Mouse (Mus musculus): ENCODE measurements around the gene Ccr10. TPM values are rescaled to one million over a fixed set of nuclear protein-coding genes. Genes with fewer than 3 reads are reported as not detected.
"Not testable (repeated sequence)": the region's sequence is repeated elsewhere in the genome, so short reads cannot be mapped to it uniquely, and the experiment has no call there.

Gene Ccr10
- polyA plus RNA-seq, 1 experiment from 2014 or later = not detected

- H3K27ac ChIP-seq = no peak overlapping the region
- H3K27me3 ChIP-seq (ENCODE audit: poor library complexity, severe bottlenecking) = no peaks in the 10 kb centered on the region
- H3K36me3 ChIP-seq (replicated peaks) = no peaks in the 10 kb centered on the region
- 83% methylated on average over 12 of the region's 12 CpGs for WGBS
- H3K4me1 ChIP-seq = peaks cover 7% of the 10 kb centered on the region
- no peak for DNase-seq (ENCODE audit: extremely low spot score, low spot score)
- no peaks in the 10 kb centered on the region for H3K9me3 ChIP-seq
- H3K4me3 ChIP-seq = no peak overlapping the region
Observed at GRCm38 (mm10) chr11:101133037-101133436, 42.2 kb downstream of the Ccr10 start.

GRCm38 (mm10) chr11:101131701-101132100 is 43.5 kb downstream of the Ccr10 start:
- Histone ChIP-seq H3K36me3 (replicated peaks) (peaks cover 10% of the 10 kb centered on the region), H3K4me3 (no peak overlapping the region), H3K9me3 (peaks cover 7% of the 10 kb centered on the region; the same call in 1 of the 2 replicates), H3K27ac (no peak overlapping the region), H3K4me1 (peaks cover 7% of the 10 kb centered on the region), H3K27me3 (ENCODE audit: poor library complexity, severe bottlenecking) (no peaks in the 10 kb centered on the region)
- no peak for DNase-seq (ENCODE audit: extremely low spot score, low spot score)
- WGBS = 89% methylated on average over 6 of the region's 6 CpGs

- Histone ChIP-seq H3K9me3 (peaks cover 12% of the 10 kb centered on the region; the same call in 1 of the 2 replicates), H3K4me1 (peaks cover 7% of the 10 kb centered on the region), H3K36me3 (replicated peaks) (peaks cover 15% of the 10 kb centered on the region), H3K27ac (no peak overlapping the region), H3K4me3 (no peak overlapping the region), H3K27me3 (ENCODE audit: poor library complexity, severe bottlenecking) (no peaks in the 10 kb centered on the region)
- no peak for DNase-seq (ENCODE audit: extremely low spot score, low spot score)
- 82% methylated on average over 2 of the region's 2 CpGs for WGBS
Observed at GRCm38 (mm10) chr11:101131187-101131586, 44.1 kb downstream of the Ccr10 start.

- H3K4me3 ChIP-seq = no peak overlapping the region
- WGBS = 59% methylated on average over 18 of the region's 18 CpGs
- peaks cover 13% of the 10 kb centered on the region; the same call in 1 of the 2 replicates for H3K9me3 ChIP-seq
- H3K4me1 ChIP-seq = peaks cover 7% of the 10 kb centered on the region
- peaks cover 25% of the 10 kb centered on the region for H3K36me3 ChIP-seq (replicated peaks)
- no peaks in the 10 kb centered on the region for H3K27me3 ChIP-seq (ENCODE audit: poor library complexity, severe bottlenecking)
- no peak for DNase-seq (ENCODE audit: extremely low spot score, low spot score)
- H3K27ac ChIP-seq = no peak overlapping the region
Observed at GRCm38 (mm10) chr11:101130056-101130756, 45.0 kb downstream of the Ccr10 start.

GRCm38 (mm10) chr11:101128996-101129577 is 46.2 kb downstream of the Ccr10 start:
- WGBS = 90% methylated on average over 11 of the region's 11 CpGs
- H3K36me3 ChIP-seq (replicated peaks) = peaks cover 35% of the 10 kb centered on the region

GRCm38 (mm10) chr11:101127075-101127474 is 48.2 kb downstream of the Ccr10 start:
- Histone ChIP-seq H3K36me3 (replicated peaks) (peaks cover 56% of the 10 kb centered on the region), H3K4me1 (peaks cover 7% of the 10 kb centered on the region), H3K27ac (no peak overlapping the region), H3K4me3 (no peak overlapping the region), H3K9me3 (peaks cover 13% of the 10 kb centered on the region; the same call in 1 of the 2 replicates), H3K27me3 (ENCODE audit: poor library complexity, severe bottlenecking) (no peaks in the 10 kb centered on the region)
- DNase-seq (ENCODE audit: extremely low spot score, low spot score) = no peak
- WGBS = 85% methylated on average over 1 of the region's 1 CpGs

More at GRCm38 (mm10) chr11:101128996-101129577, 46.2 kb downstream of the Ccr10 start:
- no peak for DNase-seq (ENCODE audit: extremely low spot score, low spot score)
- Histone ChIP-seq H3K4me1 (peaks cover 7% of the 10 kb centered on the region), H3K27me3 (ENCODE audit: poor library complexity, severe bottlenecking) (no peaks in the 10 kb centered on the region), H3K27ac (no peak overlapping the region), H3K4me3 (no peak overlapping the region), H3K9me3 (peaks cover 13% of the 10 kb centered on the region; the same call in 1 of the 2 replicates)

GRCm38 (mm10) chr11:101125008-101125407 is 50.2 kb downstream of the Ccr10 start:
- peaks cover 20% of the 10 kb centered on the region for H3K4me1 ChIP-seq
- H3K9me3 ChIP-seq = peaks cover 13% of the 10 kb centered on the region; the same call in 1 of the 2 replicates
- H3K36me3 ChIP-seq (replicated peaks) = peaks cover 65% of the 10 kb centered on the region
- DNase-seq (ENCODE audit: extremely low spot score, low spot score); H3K27ac ChIP-seq; H3K27me3 ChIP-seq (ENCODE audit: poor library complexity, severe bottlenecking); H3K4me3 ChIP-seq: not testable (repeated sequence)
- WGBS = 99% methylated on average over 9 of the region's 9 CpGs

- not testable (repeated sequence) for H3K27ac ChIP-seq; H3K4me3 ChIP-seq; H3K27me3 ChIP-seq (ENCODE audit: poor library complexity, severe bottlenecking); DNase-seq (ENCODE audit: extremely low spot score, low spot score)
- Histone ChIP-seq H3K36me3 (replicated peaks) (peaks cover 65% of the 10 kb centered on the region), H3K4me1 (peaks cover 19% of the 10 kb centered on the region), H3K9me3 (peaks cover 13% of the 10 kb centered on the region; the same call in 1 of the 2 replicates)
- WGBS = 97% methylated on average over 8 of the region's 8 CpGs
Observed at GRCm38 (mm10) chr11:101124494-101124893, 50.7 kb downstream of the Ccr10 start.

Small RNA genes lying within 50 kb of the gene (microRNA-seq; reads per million reads assigned to microRNA genes)
- not detected for gene Gm27626

Other genes with a start within 250 kb of the Ccr10 start
- 15.0 and 15.6 TPM in 2 replicates for gene Stat3, start 235.9 kb downstream of the Ccr10 start, polyA plus RNA-seq (2016; fragmentation: Nextera tagmentation; extraction: Ambion mirVana)
- gene Cavin1, start 204.6 kb downstream of the Ccr10 start, polyA plus RNA-seq (2016; fragmentation: Nextera tagmentation; extraction: Ambion mirVana) = 16.1 and 16.6 TPM in 2 replicates
- gene Atp6v0a1, start 166.0 kb downstream of the Ccr10 start, polyA plus RNA-seq (2016; fragmentation: Nextera tagmentation; extraction: Ambion mirVana) = 34.5 and 36.9 TPM in 2 replicates
- gene Naglu, start 105.4 kb downstream of the Ccr10 start, polyA plus RNA-seq (2016; fragmentation: Nextera tagmentation; extraction: Ambion mirVana) = 8.2 and 9.3 TPM in 2 replicates
- gene Hsd17b1, start 97.0 kb downstream of the Ccr10 start, polyA plus RNA-seq (2016; fragmentation: Nextera tagmentation; extraction: Ambion mirVana) = 0.10 and 0.11 TPM in 2 replicates
- 51.4 and 53.3 TPM in 2 replicates for gene Coasy, start 92.9 kb downstream of the Ccr10 start, polyA plus RNA-seq (2016; fragmentation: Nextera tagmentation; extraction: Ambion mirVana)
- 37.3 and 41.1 TPM in 2 replicates for gene Mlx, start 88.2 kb downstream of the Ccr10 start, polyA plus RNA-seq (2016; fragmentation: Nextera tagmentation; extraction: Ambion mirVana)
- gene Psmc3ip, start 80.0 kb downstream of the Ccr10 start, polyA plus RNA-seq (2016; fragmentation: Nextera tagmentation; extraction: Ambion mirVana) = 78.1 and 96.4 TPM in 2 replicates
- gene Retreg3, start 55.5 kb downstream of the Ccr10 start, polyA plus RNA-seq (2016; fragmentation: Nextera tagmentation; extraction: Ambion mirVana) = 14.6 and 15.5 TPM in 2 replicates
- 143 and 145 TPM in 2 replicates for gene Tubg1, start 55.5 kb downstream of the Ccr10 start, polyA plus RNA-seq (2016; fragmentation: Nextera tagmentation; extraction: Ambion mirVana)
- gene Tubg2, start 19.5 kb downstream of the Ccr10 start, polyA plus RNA-seq (2016; fragmentation: Nextera tagmentation; extraction: Ambion mirVana) = 2.3 and 2.7 TPM in 2 replicates
- gene Cntnap1, start 4.9 kb downstream of the Ccr10 start, polyA plus RNA-seq (2016; fragmentation: Nextera tagmentation; extraction: Ambion mirVana) = 0.12 and 0.16 TPM in 2 replicates
- gene Plekhh3, start 4.1 kb downstream of the Ccr10 start, polyA plus RNA-seq (2016; fragmentation: Nextera tagmentation; extraction: Ambion mirVana) = 3.5 and 4.8 TPM in 2 replicates
- gene Ezh1, start 51.0 kb upstream of the Ccr10 start, polyA plus RNA-seq (2016; fragmentation: Nextera tagmentation; extraction: Ambion mirVana) = 9.9 and 10.2 TPM in 2 replicates
- 54.8 and 57.3 TPM in 2 replicates for gene Ramp2, start 70.6 kb upstream of the Ccr10 start, polyA plus RNA-seq (2016; fragmentation: Nextera tagmentation; extraction: Ambion mirVana)
- 128 and 129 TPM in 2 replicates for gene Vps25, start 78.3 kb upstream of the Ccr10 start, polyA plus RNA-seq (2016; fragmentation: Nextera tagmentation; extraction: Ambion mirVana)
- 5.4 and 6.4 TPM in 2 replicates for gene Wnk4, start 85.1 kb upstream of the Ccr10 start, polyA plus RNA-seq (2016; fragmentation: Nextera tagmentation; extraction: Ambion mirVana)
- 0.77 and 1.0 TPM in 2 replicates for gene Cntd1, start 103.6 kb upstream of the Ccr10 start, polyA plus RNA-seq (2016; fragmentation: Nextera tagmentation; extraction: Ambion mirVana)
- gene Coa3, start 103.7 kb upstream of the Ccr10 start, polyA plus RNA-seq (2016; fragmentation: Nextera tagmentation; extraction: Ambion mirVana) = 186 and 194 TPM in 2 replicates
- 144 and 154 TPM in 2 replicates for gene Becn1, start 126.8 kb upstream of the Ccr10 start, polyA plus RNA-seq (2016; fragmentation: Nextera tagmentation; extraction: Ambion mirVana)
- gene Psme3, start 140.8 kb upstream of the Ccr10 start, polyA plus RNA-seq (2016; fragmentation: Nextera tagmentation; extraction: Ambion mirVana) = 207 and 217 TPM in 2 replicates
- gene Aoc2, start 149.6 kb upstream of the Ccr10 start, polyA plus RNA-seq (2016; fragmentation: Nextera tagmentation; extraction: Ambion mirVana) = 2.1 and 2.5 TPM in 2 replicates
- gene Aoc3, start 155.2 kb upstream of the Ccr10 start, polyA plus RNA-seq (2016; fragmentation: Nextera tagmentation; extraction: Ambion mirVana) = not detected in 2 replicates
- gene G6pc, start 192.1 kb upstream of the Ccr10 start, polyA plus RNA-seq (2016; fragmentation: Nextera tagmentation; extraction: Ambion mirVana) = not detected in 2 replicates
- gene Aarsd1, start 242.2 kb upstream of the Ccr10 start, polyA plus RNA-seq (2016; fragmentation: Nextera tagmentation; extraction: Ambion mirVana) = 109 and 115 TPM in 2 replicates
- 10.9 and 11.6 TPM in 2 replicates for gene Gm27029, start 249.4 kb upstream of the Ccr10 start, polyA plus RNA-seq (2016; fragmentation: Nextera tagmentation; extraction: Ambion mirVana)
- 20.9 and 21.4 TPM in 2 replicates for gene Rundc1, start 249.6 kb upstream of the Ccr10 start, polyA plus RNA-seq (2016; fragmentation: Nextera tagmentation; extraction: Ambion mirVana)
- 2.3 and 3.8 TPM in 2 replicates for gene Ptges3l, start 249.9 kb upstream of the Ccr10 start, polyA plus RNA-seq (2016; fragmentation: Nextera tagmentation; extraction: Ambion mirVana)